Mouse (Mus musculus) heart, embryonic 11.5 days (tissue): ENCODE data around the gene Noxo1. TPM values are rescaled to one million over a fixed set of nuclear protein-coding genes. Genes with fewer than 3 reads are reported as not detected.
"Not testable (repeated sequence)": the region's sequence is repeated elsewhere in the genome, so short reads cannot be mapped to it uniquely, and the experiment has no call there.

ENCODE experiments used
- ATAC-seq: fragments of 200-750 bp; cut with Nextera tagmentation; replicated peaks from 2 replicates; pipeline ENCODE4 v1.8.0; 2017; ENCODE audit warnings: moderate library complexity; ENCODE audit not compliant: insufficient number of reproducible peaks, low FRiP score, low TSS enrichment
- H3K27ac ChIP-seq: fragments of 300-500 bp; sonication (generic); 2 replicates; pipeline ENCODE4 v1.5.1; 2014; ENCODE audit warnings: mild to moderate bottlenecking, low read depth, low read length
- H3K27me3 ChIP-seq: fragments of 300-500 bp; sonication (generic); 2 replicates; pipeline ENCODE4 v1.6.1; 2014; ENCODE audit warnings: mild to moderate bottlenecking, low read length, mixed read lengths; ENCODE audit not compliant: control insufficient read depth, insufficient read depth
- H3K36me3 ChIP-seq: fragments of 300-500 bp; sonication (generic); 2 replicates; pipeline ENCODE4 v1.6.1; 2014; ENCODE audit warnings: mild to moderate bottlenecking, low read length, moderate library complexity, mixed read lengths; ENCODE audit not compliant: control insufficient read depth, insufficient read depth
- H3K4me1 ChIP-seq: fragments of 300-500 bp; sonication (generic); 2 replicates; pipeline ENCODE4 v1.6.1; 2014; ENCODE audit warnings: low read length; ENCODE audit not compliant: control insufficient read depth, insufficient read depth
- H3K4me2 ChIP-seq: fragments of 300-500 bp; sonication (generic); 2 replicates; pipeline ENCODE4 v1.6.1; 2014; ENCODE audit warnings: mild to moderate bottlenecking, moderate library complexity
- H3K4me3 ChIP-seq: fragments of 300-500 bp; sonication (generic); 2 replicates; pipeline ENCODE4 v1.5.1; 2014; ENCODE audit warnings: low read depth, low read length
- H3K9ac ChIP-seq: fragments of 300-500 bp; sonication (generic); 2 replicates; pipeline ENCODE4 v1.6.1; 2014; ENCODE audit warnings: mild to moderate bottlenecking, low read depth, low read length, moderate library complexity
- H3K9me3 ChIP-seq: fragments of 300-500 bp; sonication (generic); replicated peaks from 2 replicates; pipeline ENCODE4 v1.6.1; 2016; ENCODE audit warnings: low read length; ENCODE audit not compliant: control insufficient read depth
- WGBS: fragments of 180-500 bp; shearing (Covaris S2); extraction: QIAGEN DNeasy Blood & Tissue Kit; methylation state at CpG from one replicate; pipeline ENCODE4 v1.1.7; 2014; ENCODE audit not compliant: insufficient replicate concordance; 5-methylcytosine and 5-hydroxymethylcytosine counted together
- polyA plus RNA-seq: library from polyadenylated mRNA; unstranded; fragments of >200 nt; fragmentation: Nextera tagmentation; extraction: Ambion mirVana; gene quantifications from 2 replicates; pipeline ENCODE4 v1.2.1, GENCODE M21; 2014

The Noxo1 gene
- polyA plus RNA-seq, 1 experiment from 2014 or later: 0.49 TPM

- H3K9me3 ChIP-seq: no peaks in the 10 kb centered on the region
- 3% methylated on average over 32 of the region's 32 CpGs for WGBS
- no peaks in the 10 kb centered on the region for H3K27me3 ChIP-seq
- peaks cover 9% of the 10 kb centered on the region for H3K4me1 ChIP-seq
- peak; percentile 81 for ATAC-seq
- peaks cover 17% of the 10 kb centered on the region for H3K36me3 ChIP-seq
- H3K4me3 ChIP-seq: peak within 1 kb of the TSS; percentile 81
- H3K27ac ChIP-seq: peak within 1 kb of the TSS; percentile 84
- H3K4me2 ChIP-seq: peak within 1 kb of the TSS; percentile 84
- peak within 1 kb of the TSS; percentile 86 for H3K9ac ChIP-seq
Observed at GRCm38 (mm10) chr17:24706982-24707800, 11.2 kb downstream of the Noxo1 start, which contains the start of gene Tbl3. TSS of gene Tbl3 (minus strand) at chr17:24707660.

DNA sequence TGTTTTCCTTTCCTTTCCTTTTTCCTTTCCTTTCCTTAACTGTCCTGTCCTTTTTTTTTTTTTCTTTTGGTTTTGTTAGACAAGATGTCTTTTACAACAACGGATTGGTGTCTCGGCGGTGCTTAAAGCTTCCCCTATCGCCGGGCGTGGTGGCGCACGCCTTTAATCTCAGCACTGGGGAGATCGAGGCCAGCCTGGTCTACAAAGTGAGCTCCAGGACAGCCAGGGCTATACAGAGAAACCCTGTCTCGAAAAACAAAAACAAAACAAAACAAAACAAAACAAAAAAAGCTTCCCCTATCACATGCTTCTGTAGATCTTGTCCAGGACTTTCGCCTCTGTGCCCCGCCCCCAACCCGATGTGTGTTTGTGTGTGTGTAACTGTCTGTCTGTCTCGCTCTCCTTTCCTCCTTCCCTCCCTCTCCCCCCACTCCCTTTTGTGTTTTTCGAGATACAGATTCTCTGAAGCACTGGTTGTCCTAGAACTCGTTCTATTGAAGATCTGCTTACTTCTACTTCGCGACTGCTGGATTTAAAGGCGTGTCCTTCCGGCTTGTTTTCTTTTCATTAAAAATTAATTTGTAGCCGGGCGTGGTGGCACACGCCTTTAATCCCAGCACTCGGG, 11.9 kb downstream of the Noxo1 start:
- peak overlapping the region; percentile 86 for H3K9ac ChIP-seq
- peak overlapping the region; percentile 81 for H3K4me3 ChIP-seq
- no peaks in the 10 kb centered on the region for H3K27me3 ChIP-seq
- 6% methylated on average over 24 of the region's 24 CpGs for WGBS
- no peaks in the 10 kb centered on the region for H3K9me3 ChIP-seq
- peaks cover 9% of the 10 kb centered on the region for H3K4me1 ChIP-seq
- H3K4me2 ChIP-seq: peak overlapping the region; percentile 84
- peaks cover 13% of the 10 kb centered on the region for H3K36me3 ChIP-seq
- ATAC-seq: no peak
- peak overlapping the region; percentile 84 for H3K27ac ChIP-seq

- Histone ChIP-seq H3K27me3 (no peaks in the 10 kb centered on the region), H3K4me1 (peaks cover 9% of the 10 kb centered on the region), H3K4me3 (peak overlapping the region; percentile 81; the same call in 1 of the 2 replicates), H3K9ac (no peak overlapping the region), H3K27ac (no peak overlapping the region), H3K9me3 (no peaks in the 10 kb centered on the region), H3K36me3 (peaks cover 11% of the 10 kb centered on the region), H3K4me2 (peak overlapping the region; percentile 84)
- ATAC-seq: no peak
- WGBS: 32% methylated on average over 2 of the region's 2 CpGs
Observed at GRCm38 (mm10) chr17:24708646-24709045, 12.6 kb downstream of the Noxo1 start.

- ATAC-seq: no peak
- H3K4me1 ChIP-seq: no peaks in the 10 kb centered on the region
- H3K27ac ChIP-seq: no peak overlapping the region
- no peaks in the 10 kb centered on the region for H3K9me3 ChIP-seq
- H3K4me2 ChIP-seq: no peak overlapping the region
- 82% methylated on average over 6 of the region's 6 CpGs for WGBS
- H3K9ac ChIP-seq: no peak overlapping the region
- H3K4me3 ChIP-seq: no peak overlapping the region
- H3K27me3 ChIP-seq: no peaks in the 10 kb centered on the region
- peaks cover 5% of the 10 kb centered on the region; the same call in 1 of the 2 replicates for H3K36me3 ChIP-seq
Observed at GRCm38 (mm10) chr17:24715556-24715955, 19.5 kb downstream of the Noxo1 start.

- Histone ChIP-seq H3K4me3 (no peak overlapping the region), H3K9me3 (no peaks in the 10 kb centered on the region), H3K4me1 (peaks cover under 1% of the 10 kb centered on the region), H3K27me3 (no peaks in the 10 kb centered on the region), H3K27ac (no peak overlapping the region), H3K9ac (no peak overlapping the region), H3K4me2 (no peak overlapping the region), H3K36me3 (peaks cover 6% of the 10 kb centered on the region)
- 90% methylated on average over 15 of the region's 15 CpGs for WGBS
- ATAC-seq: no peak
Observed at GRCm38 (mm10) chr17:24716166-24716682, 20.2 kb downstream of the Noxo1 start.

DNA sequence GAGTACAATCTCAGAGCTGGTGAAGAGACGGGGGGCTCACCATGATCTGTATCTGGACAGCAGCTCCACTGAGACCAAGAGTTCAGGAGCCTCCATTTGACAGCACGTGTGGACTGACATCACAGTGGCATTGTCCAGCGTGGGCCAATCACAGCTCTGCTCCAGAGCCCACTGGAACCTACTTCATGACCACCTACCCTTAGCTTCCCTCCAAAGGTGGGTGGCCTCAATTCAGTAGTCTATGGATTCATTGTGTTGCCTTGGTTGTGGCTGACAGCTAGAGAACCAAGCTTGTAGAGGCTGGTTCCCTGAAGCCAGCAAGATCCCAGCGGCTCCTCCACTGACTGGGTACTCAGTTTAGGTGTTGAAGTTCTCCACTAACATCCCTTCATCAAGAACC, 21.9 kb downstream of the Noxo1 start, which contains the start of the genes Rnf151 and Rps2:
Gene Rnf151, minus strand, starts transcription at position 121 of the 400 bp plus-strand sequence.
Gene Rps2, plus strand, starts transcription at position 174 of the 400 bp plus-strand sequence.
- Histone ChIP-seq H3K4me2 (peak within 1 kb of the TSS; percentile 88), H3K4me3 (peak within 1 kb of the TSS; percentile 72), H3K9me3 (no peaks in the 10 kb centered on the region), H3K27me3 (no peaks in the 10 kb centered on the region), H3K27ac (no peak within 1 kb of the TSS), H3K4me1 (peaks cover 18% of the 10 kb centered on the region), H3K36me3 (peaks cover 17% of the 10 kb centered on the region), H3K9ac (no peak within 1 kb of the TSS; the same call in 1 of the 2 replicates)
- ATAC-seq: no peak
- WGBS: 77% methylated on average over 4 of the region's 4 CpGs

GRCm38 (mm10) chr17:24718938-24719337, 22.9 kb downstream of the Noxo1 start:
- 56% methylated on average over 5 of the region's 5 CpGs for WGBS
- Histone ChIP-seq H3K9ac (peak overlapping the region; percentile 89), H3K36me3 (peaks cover 17% of the 10 kb centered on the region), H3K4me1 (peaks cover 23% of the 10 kb centered on the region), H3K4me3 (peak overlapping the region; percentile 72), H3K4me2 (peak overlapping the region; percentile 88)
- H3K27ac ChIP-seq, H3K9me3 ChIP-seq, ATAC-seq, H3K27me3 ChIP-seq: not testable (repeated sequence)

DNA sequence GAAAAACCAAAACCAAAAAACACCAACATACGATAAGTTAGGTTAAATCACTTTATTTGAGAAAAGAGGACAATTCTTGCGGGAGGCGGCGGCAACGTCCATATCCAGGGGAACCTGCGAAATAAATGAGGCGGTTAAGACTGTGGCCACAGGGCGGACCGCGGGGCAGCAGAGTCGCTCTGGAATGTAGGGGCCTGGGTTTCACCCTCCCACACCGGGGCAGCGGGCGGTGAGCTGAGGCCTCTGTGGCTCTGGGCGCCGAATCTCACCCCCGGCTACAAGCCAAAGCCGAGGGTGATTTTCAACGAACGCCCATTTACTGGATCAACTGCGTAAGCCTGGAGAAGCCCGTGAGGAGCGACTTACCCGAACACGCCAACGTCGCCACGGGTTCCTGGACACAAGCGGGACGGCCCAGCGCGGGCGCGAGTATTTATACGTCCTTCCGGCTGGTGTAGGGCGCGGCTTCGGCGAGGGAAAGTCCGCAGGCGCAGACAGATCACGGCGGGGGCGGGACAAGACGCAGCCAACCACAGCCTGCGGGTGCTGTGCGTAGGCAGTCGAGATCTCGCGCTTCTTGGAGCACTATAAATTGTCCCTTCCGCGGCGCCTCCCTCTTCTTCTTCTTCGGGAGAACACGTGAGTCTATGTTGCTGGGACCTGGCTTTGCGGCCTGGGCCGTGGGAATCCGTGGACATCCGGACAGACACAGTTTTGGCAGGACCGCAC, 23.6 kb downstream of the Noxo1 start:
- H3K36me3 ChIP-seq: peaks cover 17% of the 10 kb centered on the region
- under 1% methylated on average over 61 of the region's 61 CpGs for WGBS
- ATAC-seq: peak; percentile 96

More for the DNA sequence above, 23.6 kb downstream of the Noxo1 start:
- peak overlapping the region; percentile 72 for H3K4me3 ChIP-seq
- peak overlapping the region; percentile 89 for H3K9ac ChIP-seq
- peak overlapping the region; percentile 88 for H3K4me2 ChIP-seq
- peak overlapping the region; percentile 84 for H3K27ac ChIP-seq
- no peaks in the 10 kb centered on the region for H3K27me3 ChIP-seq
- H3K4me1 ChIP-seq: peaks cover 23% of the 10 kb centered on the region
- H3K9me3 ChIP-seq: no peaks in the 10 kb centered on the region
